Mouse (Mus musculus) cerebellum, adult (tissue): ENCODE data around the gene Nomo1.

ENCODE experiments used
- ATAC-seq: cut with Nextera tagmentation; 2 replicates; pipeline ENCODE4 v1.9.2; 2017; ENCODE audit warnings: mild to moderate bottlenecking, moderate library complexity, mixed read lengths; ENCODE audit not compliant: insufficient number of reproducible peaks, low FRiP score, low TSS enrichment

Gene Nomo1

DNA sequence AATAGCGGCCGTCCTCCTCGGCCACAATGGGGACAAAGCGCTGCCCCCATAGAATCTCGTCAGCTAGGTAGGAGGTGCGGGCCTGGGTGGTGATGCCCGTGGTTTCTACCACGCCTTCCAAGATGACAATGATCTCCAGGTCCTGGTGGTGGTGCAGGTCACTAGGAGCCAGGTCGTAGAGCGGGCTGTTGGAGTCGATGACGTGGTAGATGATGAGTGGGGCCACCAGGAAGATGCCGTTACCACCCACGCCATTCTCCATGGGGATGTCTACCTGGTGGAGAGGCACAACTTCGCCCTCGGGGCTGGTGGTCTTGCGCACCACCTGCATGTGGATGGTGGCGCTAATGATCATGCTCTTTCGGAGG is 65.4 kb downstream of the Nomo1 start:
- ATAC-seq, result no peak

DNA sequence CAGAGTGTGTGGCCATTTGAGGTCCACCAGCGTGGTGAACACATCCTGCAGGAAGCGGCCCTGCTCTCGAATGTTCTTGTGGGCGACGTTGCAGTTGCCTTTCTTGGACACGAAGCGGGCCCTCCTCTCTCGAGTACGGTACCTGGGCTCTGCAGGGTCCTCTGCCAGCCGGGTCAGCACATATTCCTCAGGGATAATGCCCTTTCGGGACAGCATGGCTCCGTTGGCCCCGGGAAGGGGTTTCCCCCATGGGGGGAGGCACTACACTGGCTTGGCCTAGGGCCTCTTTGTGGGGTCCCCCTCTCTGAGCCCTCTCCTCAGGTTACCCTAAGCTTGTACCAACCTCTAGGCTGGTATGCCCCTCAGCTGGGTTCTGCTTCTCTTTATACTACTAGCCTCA is 66.2 kb downstream of the Nomo1 start:
- ATAC-seq, result no peak

DNA sequence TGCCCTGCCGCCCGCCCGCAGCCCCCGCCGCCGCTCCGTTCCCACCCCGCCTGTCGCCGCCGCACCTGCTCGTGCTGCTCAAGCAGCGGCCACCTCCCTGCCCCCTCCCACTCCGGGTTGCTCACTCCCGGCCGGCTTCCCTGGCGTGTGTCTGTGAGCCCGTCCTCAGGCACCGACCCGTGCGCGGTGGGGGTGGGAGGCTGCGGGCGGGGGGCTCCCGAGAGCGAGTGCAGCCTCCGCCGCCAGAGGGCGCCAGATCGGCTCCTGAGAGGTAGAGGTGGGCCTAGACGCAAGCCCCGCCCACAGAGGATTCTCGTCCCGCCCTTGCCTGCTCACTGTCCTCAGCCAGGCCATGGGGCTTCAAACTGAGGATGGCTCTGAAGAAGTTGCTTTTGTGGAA is 67.1 kb downstream of the Nomo1 start, which contains the start of gene Kcnj11:
TSS of gene Kcnj11 (minus strand) at position 202 of the 400 bp plus-strand sequence.
- peak; percentile 50; the same call in 1 of the 2 replicates for ATAC-seq

DNA sequence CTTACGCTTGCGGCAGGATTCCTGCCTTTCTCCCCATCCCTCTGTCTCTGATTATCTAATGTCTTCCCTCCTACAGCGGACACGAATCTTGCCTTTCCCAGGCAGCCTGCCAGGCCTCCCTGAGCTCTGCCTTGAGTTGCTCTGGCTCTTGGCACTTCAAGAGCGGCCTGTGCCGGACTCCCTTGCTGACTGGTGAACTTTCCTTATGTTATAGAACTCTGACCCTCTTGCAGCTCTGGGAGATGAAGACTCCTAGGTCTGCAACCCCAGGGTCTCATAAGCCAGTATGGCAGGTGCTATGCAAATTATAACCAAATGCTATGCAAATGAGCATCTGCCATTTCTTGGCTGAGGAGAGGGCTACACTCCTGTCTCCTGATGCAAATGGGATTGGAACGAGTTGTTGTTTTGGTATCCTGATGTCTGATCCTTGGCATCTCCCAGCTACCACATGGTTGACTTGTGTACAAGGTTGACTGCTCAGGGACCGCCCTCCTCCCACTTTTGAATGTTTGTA is 69.6 kb downstream of the Nomo1 start:
- ATAC-seq, result no peak

DNA sequence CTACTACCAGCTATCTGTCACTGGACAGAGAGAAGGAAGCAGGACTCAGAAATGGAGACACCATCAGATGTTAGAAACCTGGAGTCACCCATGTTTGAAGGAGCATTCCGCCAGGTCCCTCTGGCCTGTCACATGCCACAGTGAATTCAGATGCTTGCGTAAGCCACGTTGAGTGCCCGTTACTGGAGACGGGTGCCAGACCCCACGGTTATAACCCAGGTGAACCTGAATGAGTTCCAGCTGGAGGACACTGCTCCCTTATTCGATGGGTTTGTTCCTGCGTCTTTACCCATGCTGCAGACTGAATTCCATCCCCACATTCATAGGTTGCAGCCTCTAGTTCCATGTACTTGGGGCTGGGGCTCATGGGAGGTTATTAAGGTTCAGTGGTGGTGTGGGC is 70.3 kb downstream of the Nomo1 start:
- no peak for ATAC-seq

DNA sequence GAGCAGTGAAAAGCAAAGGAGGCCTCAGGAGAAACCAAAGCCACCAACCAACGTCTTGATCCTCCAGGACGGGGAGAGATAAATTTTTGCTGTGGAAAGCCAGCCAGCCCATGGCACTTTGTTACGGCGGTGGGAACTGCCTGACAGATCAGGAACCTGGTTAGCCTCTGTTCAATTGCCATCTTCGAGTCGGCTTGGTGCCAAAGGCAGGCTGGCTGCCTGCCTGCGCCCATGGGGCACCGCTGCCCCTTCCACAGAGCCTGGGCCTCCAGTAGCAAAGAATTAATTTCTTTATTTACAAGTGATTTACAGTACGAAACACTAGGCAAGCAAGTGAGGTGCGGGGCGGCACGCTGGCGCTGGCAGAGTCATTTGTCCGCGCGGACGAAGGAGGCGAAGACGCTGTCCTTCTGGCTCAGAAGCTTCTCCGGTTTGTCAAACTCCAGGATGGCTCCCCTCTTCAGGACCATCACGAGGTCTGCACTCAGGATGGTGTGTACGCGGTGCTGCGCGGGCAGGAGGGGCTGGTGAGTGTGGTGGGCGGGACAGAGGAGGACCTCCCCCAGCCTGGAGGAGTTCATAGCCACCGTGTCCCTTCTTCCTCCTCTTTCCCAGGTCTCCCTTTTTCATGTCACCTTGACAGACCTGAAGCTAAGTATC is 70.9 kb downstream of the Nomo1 start:
- ATAC-seq, result no peak

DNA sequence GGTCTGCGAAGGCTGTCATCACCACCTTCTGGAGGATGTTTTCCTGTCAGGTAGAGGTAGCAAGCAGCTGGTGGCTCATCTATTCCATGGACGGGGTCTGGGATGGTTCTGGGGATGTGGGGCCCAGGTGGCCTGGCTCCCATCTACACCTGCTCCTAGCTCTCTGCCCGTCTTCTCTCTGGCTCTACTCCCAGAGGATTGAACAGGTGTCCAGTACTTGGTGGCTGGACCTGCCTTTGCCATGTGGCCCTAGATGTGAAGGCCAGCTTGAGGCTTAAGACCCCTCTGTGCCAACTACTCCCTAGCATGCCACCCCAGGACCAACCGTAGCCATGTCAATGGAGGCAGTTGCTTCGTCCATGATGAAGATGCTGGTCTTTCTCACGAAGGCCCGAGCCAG is 72.0 kb downstream of the Nomo1 start:
- ATAC-seq, result no peak

DNA sequence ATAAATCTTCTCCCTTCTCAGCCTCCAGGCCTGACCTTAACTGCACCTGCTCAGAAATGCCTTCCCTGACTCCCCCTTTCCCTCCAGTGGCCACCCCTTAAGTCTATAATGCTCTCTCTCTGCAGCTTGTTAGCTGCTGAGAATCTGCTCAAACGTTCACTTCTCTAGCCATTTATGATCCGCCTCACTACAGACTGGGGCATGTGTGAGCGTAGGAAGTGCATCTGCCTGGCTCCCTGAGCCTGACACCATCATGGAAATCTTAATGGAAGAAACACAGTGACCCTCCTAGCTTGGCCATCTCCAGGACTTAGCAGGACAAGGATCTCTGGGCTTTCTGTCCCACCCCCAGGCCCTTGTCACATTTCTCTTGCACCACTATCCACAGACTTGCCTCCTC is 76.6 kb downstream of the Nomo1 start:
- ATAC-seq, result no peak

DNA sequence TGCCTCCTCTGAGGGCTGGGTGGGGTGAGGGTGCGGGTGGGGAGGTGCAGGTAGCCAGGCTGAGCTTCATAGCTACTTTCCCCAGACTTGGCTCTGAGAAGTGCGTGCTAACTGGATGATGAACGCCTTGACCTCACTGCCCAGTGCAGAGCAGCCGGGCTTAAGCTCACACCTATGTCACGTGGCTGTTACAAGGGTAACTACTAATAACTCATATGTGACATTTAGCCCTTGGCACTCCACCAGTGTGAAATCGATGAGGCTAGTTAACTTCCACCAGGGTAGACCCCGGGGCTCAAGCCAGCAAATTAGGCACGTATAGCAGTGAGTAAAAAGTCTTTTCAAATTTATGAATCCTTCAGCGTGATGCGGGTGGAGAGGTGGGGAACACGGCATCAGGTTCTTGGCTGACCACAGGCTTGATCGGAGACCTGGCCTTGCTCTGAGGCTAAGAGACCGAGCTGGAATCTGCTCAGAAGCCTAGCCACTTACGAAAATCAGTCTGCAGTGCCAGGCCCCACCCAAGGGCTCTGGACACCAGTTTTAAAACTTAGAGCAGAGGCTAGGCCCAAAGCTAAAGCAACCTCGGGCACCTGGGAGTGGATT is 77.8 kb downstream of the Nomo1 start:
- no peak for ATAC-seq

DNA sequence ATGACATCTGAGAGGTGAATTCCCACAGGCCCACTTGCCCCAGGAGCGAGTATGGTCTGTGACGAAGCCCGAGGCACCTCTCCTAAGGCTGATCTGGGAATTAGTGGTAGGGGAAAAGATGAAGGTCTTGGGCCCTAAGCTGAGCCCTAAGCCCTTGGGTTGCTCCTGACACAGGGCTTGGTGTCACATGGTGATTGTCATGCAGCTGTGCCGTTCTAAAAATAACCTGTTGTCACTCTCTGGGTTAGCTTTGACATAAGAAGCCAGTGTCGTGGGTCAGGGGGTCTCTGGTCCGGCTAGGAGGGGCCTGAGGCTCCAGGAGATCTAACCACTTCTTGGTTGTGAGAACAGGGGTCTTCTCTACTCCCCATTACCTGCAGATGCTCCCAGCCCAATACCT is 78.4 kb downstream of the Nomo1 start:
- ATAC-seq, result no peak

DNA sequence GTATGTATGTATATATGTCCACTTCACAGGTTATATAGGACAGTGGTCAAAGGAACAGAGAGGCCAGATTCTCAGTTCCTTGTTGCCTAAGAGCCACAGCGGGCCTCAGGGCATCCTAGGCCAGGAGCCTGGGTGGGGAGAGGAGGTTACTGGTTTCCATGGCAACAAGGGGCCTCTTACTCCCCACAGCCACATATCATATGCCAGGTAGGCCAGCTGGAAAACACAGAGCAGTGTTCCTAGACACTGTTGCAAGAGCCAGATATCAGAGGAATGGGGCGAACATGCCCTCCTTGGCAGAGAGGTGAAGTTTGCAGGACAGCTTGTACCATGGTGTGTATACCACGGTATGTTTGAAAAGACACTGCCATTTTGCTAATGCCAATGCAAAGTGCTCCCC is 79.9 kb downstream of the Nomo1 start:
- peak; percentile 51; the same call in 1 of the 2 replicates for ATAC-seq

DNA sequence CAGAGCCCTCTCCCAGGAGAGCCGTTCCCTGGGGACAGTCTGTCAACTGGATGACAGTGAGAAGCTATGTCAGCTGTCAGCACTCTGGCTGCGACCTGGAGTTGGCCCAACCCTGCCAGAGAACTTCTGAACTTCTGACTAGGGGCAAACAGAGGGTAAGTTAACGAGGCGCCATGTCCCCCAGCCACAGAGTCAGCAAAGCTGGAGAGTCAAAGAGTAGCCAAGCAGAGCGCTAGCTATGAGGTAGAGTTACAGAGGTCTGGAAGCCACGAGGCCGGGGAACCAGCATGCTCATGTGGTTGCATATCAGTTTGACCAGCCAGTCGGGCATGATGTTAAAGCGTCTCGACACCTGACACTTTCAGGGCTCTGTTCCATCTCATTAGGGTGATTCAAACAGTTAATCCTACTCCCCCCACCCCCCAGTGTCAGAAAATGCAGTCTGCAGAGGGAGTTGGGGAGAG is 82.7 kb downstream of the Nomo1 start:
- no peak for ATAC-seq

DNA sequence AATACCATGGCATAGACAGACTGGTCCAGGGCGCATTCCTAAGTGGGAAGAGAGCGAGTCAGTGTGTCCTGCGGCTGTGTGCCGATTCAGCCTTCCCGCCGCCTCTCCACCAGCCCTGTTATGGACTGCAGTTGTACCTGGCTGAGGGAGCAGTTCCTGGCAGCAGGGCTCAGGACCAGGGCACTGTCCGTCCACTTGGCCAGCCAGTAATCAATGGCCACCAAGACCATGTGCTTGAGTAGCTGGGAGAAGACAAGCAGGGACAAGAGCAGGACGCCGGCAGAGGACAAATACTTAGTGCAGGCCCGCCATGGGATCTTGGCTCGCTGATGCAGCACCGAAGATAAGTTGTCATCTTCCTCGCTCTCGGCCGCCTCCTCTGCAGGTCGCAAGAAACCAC is 83.5 kb downstream of the Nomo1 start:
- ATAC-seq, result no peak

DNA sequence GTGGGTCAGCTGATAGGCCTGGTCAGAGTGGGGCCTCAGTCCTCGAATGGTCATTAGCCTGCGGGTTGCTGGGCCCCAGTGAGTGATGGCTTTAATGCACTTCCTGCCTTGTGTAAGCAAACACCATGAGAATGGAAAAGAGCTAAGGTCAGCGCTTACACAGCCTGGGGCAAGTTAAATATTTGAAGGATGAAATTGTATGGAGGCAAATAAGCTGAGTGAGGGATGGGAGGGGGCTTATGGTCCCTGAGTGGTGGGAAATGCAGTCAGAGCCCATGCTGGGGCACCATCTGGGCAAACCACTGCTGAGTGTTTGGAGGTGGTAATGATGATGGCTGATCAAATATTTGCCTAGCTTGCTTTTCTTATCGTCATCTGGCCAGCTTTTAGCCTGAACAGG is 89.5 kb downstream of the Nomo1 start:
- no peak for ATAC-seq

DNA sequence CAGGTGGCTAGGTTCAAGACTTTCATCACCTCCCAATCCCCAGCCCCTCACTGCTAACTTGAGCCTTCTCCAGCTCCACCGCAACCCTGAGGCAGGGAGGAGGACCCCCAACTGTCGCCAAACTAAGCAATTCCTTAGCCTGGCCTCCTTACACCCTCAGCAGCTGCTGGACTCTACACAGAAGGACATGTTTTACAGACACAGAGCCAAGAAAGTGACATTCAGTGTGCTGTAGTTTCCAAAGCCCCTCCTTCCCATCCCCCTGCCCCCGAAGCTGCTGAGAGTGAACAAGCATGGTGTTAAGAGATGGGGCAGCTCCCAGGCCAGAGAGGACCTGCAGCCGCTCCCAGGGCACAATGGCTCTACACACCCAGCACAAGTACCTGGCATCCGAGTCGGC is 91.0 kb downstream of the Nomo1 start:
- no peak for ATAC-seq

DNA sequence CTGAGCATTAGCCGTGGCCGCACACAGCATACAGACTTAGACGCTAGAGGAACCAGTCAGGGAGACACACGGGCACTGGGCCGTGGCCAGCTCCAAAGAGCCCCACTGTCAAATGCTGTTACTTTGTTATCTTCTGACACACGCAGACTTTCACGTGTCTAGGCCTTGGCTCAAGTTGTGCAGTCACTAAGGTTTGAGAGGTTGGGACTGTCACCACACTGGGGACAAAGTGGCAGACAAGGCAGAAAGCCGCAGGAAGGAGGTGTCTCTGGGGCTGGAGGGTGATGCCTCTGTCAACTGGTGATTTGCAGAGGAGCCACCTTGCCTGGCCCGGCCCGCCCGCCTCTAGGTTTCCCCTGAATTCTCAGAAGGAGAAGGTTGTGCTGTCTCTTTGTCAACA is 91.8 kb downstream of the Nomo1 start:
- ATAC-seq, result no peak

DNA sequence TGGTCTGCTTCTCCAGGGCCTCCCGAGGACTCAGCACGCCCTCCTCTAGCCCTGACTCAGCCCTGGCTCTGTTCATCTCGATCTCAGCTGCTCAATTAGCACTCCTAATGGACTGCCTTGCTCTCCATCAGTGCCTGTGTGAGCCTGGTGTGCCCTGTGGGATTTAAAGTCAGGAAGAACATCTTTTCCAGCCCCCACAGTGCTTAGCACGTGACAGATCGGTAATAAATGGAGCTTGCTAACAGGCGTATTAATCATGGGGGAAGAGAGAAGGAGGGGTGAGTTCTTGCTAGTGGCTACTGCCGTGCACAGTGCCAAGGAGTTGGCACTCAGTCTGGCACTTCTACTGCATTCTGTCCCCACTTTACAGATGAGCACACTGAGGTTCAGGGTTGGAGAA is 94.7 kb downstream of the Nomo1 start:
- no peak for ATAC-seq

DNA sequence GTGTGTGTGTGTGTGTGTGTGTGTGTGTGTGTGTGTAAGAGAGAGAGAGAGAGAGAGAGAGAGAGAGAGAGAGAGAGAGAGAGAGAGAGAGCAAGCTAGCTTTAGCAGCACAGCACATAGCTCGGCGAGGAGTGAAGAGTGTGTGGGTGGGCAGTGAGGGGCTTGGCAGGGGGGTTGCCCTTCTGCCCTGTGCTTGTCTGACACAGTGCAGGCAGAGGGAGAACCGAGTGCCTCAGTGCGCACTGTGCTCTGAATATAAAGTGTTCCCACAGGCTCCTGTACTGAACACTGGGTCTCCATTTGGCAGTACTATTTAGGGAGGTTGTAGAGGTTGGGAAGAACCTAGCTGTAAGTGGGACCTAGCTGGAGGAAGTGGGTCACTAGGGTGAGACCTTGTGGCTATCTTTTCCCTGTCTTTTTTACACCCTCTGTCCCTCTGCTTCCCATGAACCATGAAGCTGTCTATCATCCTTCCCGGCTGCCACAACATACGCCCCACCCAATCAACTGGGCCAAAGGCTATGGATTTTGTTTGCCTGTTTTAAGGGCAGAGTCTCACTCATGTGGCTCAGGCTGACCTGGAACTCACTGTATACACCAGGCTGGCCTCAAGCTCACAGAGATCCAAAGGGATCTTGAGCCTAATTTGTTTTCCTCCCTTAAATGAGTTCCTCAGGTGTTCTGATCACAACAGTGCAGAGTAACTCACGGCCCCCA is 96.1 kb downstream of the Nomo1 start:
- ATAC-seq, result no peak

DNA sequence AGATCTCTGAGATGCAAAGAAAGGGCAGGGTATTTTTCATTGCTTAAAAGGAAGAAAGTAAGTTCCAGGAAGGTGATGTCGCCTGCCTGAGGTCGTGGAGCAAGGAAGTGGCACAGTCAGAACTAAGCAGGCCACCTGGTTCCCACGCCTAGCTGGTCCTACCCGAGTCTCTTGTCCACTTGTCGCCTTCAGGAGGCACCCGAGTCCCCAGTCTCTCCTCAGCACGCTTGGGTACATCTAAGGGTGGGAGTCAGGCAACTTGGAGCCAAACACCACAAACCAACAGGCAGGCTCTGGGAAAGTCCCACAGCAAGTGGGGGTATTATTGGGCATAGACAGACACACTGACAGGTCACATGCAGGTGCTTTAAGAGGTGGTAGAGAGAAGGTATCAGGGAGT is 97.2 kb downstream of the Nomo1 start:
- ATAC-seq, result no peak

DNA sequence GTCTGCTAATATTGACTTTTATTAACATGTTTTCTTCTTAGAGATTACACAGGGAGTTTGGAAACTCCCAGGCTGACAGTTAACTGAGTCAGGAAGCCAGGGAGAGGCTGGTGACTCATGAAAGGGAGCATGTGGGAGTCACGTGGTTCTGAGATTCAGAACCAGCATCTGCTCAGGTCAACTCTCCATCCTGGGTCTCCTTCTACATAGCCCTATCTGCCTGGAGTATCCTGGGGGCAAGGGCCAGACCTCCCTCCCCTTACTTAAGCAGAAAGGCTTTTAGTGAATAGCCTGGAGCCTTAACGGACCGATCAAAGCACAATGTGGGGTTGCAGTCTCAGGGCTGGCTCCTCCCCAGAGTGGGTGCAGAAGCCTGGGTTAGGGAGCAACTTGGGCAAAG is 97.8 kb downstream of the Nomo1 start:
- peak; percentile 28; the same call in 1 of the 2 replicates for ATAC-seq

DNA sequence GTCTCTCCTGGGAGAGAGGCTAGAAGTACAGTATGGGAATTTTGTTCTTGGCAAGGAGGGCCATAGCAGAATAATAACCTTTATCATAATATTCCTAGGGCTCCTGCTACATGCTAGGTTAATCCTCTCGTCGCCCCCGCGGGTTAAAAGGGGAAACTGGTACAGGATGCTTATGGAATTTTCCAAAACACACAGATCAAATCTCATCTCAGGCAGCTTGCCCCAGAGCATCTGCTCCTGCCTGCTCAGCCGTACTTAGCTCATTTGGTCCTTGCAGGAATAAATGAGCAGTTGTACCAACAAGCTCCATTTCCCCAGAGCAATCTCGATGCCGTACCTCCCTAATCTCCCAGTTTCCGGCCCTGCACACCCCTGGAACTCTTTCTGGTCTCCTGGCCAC is 98.3 kb downstream of the Nomo1 start:
- ATAC-seq, result peak; percentile 39; the same call in 1 of the 2 replicates
